In genomic region chr6:114347831-114348754, GRCm38 (mm10) we compare ENCODE assay signal across 9 mouse cellular contexts. TPM values are rescaled to one million over a fixed set of nuclear protein-coding genes. Genes with fewer than 3 reads are reported as not detected.
A peak's percentile ranks its signal among the peaks of the same experiment; 100 is the strongest.
DNase-seq lines count a peak whose midpoint lies in the region; ATAC-seq and TF ChIP-seq lines count a peak whose summit lies in the region.
"Had no signal": no experiment of that assay in that cellular context is flagged by ENCODE, and none has a peak within 500 bp of the region (broad histone marks: within the 10 kb centered on the region; RNA-seq: fewer than 3 reads in every experiment).

No protein-coding gene starts in this region.

- intact Hi-C loops in left cerebral cortex, postnatal 4 days (cut with DNase I): loop anchor here (5.0 kb wide), 1 partner anchor 349 kb away; no protein-coding TSS in a partner anchor

- H3K4me1 ChIP-seq in hindbrain, embryonic 12.5 days: peaks cover 8% of the 10 kb centered on the region
- H3K4me1 ChIP-seq in stomach, postnatal 0 days (replicated peaks; ENCODE audit: control insufficient read depth, insufficient read depth): no peaks in the 10 kb centered on the region
- H3K4me1 ChIP-seq: megakaryocyte, embryonic 14.5 days had no signal

- no peaks in the 10 kb centered on the region for H3K9me3 ChIP-seq in hindbrain, embryonic 12.5 days (replicated peaks)
- H3K9me3 ChIP-seq in stomach, postnatal 0 days (ENCODE audit: control insufficient read depth, low read length): no peaks in the 10 kb centered on the region
- H3K9me3 ChIP-seq: megakaryocyte, embryonic 14.5 days had no signal

- TF ChIP-seq CTCF in stomach, postnatal 0 days (IDR thresholded peaks at IDR 0.05; ENCODE audit: low read depth): 0 out of 2 replicates have a peak, but pooled peaks have one; percentile 11

- WGBS in hindbrain, embryonic 12.5 days: 43% methylated on average over 13 of the region's 13 CpGs
- 34% methylated on average over 13 of the region's 13 CpGs for WGBS in stomach, postnatal 0 days

- H3K27ac ChIP-seq in hindbrain, embryonic 12.5 days: no peak overlapping the region
- no peak overlapping the region for H3K27ac ChIP-seq in stomach, postnatal 0 days (replicated peaks)

- H3K9ac ChIP-seq in hindbrain, embryonic 12.5 days: no peak overlapping the region
- H3K9ac ChIP-seq in stomach, postnatal 0 days (ENCODE audit: low read length): no peak overlapping the region

- no peak for TF ChIP-seq EP300 in stomach, postnatal 0 days (optimal IDR thresholded peaks at IDR 0.05)

- H3K4me2 ChIP-seq in hindbrain, embryonic 12.5 days (replicated peaks): no peak overlapping the region
- H3K4me2 ChIP-seq in stomach, postnatal 0 days (replicated peaks; ENCODE audit: low read depth): no peak overlapping the region

- peak; percentile 56 for DNase-seq in ovary, adult 18-20 months (ENCODE audit: low spot score)
- DNase-seq in ovary, postnatal 10 days (ENCODE audit: low spot score): no peak
- DNase-seq in left cerebral cortex, postnatal 4 days: peak; percentile 54
- DNase-seq in stomach, postnatal 0 days (ENCODE audit: low spot score): no peak
- no peak for DNase-seq in urinary bladder, postnatal 36 days (ENCODE audit: low spot score in 2 of 2)
- no peak for DNase-seq in adipocyte (ENCODE audit: low spot score)
- no peak for DNase-seq in gastrocnemius, postnatal 4 days (ENCODE audit: low spot score in 2 of 2)

- H3K36me3 ChIP-seq in hindbrain, embryonic 12.5 days: no peaks in the 10 kb centered on the region
- no peaks in the 10 kb centered on the region for H3K36me3 ChIP-seq in stomach, postnatal 0 days (ENCODE audit: control insufficient read depth, insufficient read depth, low read length)

- H3K27me3 ChIP-seq in hindbrain, embryonic 12.5 days: no peaks in the 10 kb centered on the region; the same call in 1 of the 2 replicates
- H3K27me3 ChIP-seq in stomach, postnatal 0 days (ENCODE audit: control insufficient read depth, insufficient read depth, low read length): no peaks in the 10 kb centered on the region

- ATAC-seq in hindbrain, embryonic 12.5 days (ENCODE audit: low FRiP score): 0 out of 2 replicates have a peak, but pooled peaks have one; percentile 32
- 0 out of 2 replicates have a peak, but pooled peaks have one; percentile 25 for ATAC-seq in stomach, postnatal 0 days (ENCODE audit: low FRiP score, low TSS enrichment)

- no peak overlapping the region for H3K4me3 ChIP-seq in hindbrain, embryonic 12.5 days
- H3K4me3 ChIP-seq in stomach, postnatal 0 days (ENCODE audit: low read depth, low read length): no peak overlapping the region
- H3K4me3 ChIP-seq: megakaryocyte, embryonic 14.5 days had no signal

RNA-seq across cellular contexts. Expression of gene Hrh1, which starts 49.6 kb away (rescaled TPM):
- polyA plus RNA-seq in hindbrain, embryonic 12.5 days (2016; fragmentation: Nextera tagmentation; extraction: Ambion mirVana): 0.50 and 0.64 TPM in 2 replicates
- 1 to 10 TPM; 4.9 to 5.1 TPM for total RNA-seq in left cerebral cortex, postnatal 4 days (2021)
- 0.06 TPM in 2 replicates for polyA plus RNA-seq in stomach, postnatal 0 days (2015; fragmentation: Nextera tagmentation; extraction: Ambion mirVana)
- total RNA-seq in gastrocnemius, postnatal 4 days (2021): under 1 TPM; 0.73 to 0.93 TPM

Comparison
In these comparisons a context has a peak if more than half of its experiments do, and no peak if none do; other contexts are left out.
1. DNase-seq: peak in ovary, adult 18-20 months (single experiment) and left cerebral cortex, postnatal 4 days (single experiment); none in ovary, postnatal 10 days (single experiment), stomach, postnatal 0 days (single experiment), urinary bladder, postnatal 36 days (0 of 2), adipocyte (single experiment) and gastrocnemius, postnatal 4 days (0 of 2).